Mouse (Mus musculus) spleen, adult 2 months (tissue): ENCODE measurements at regions not wholly inside any gene's neighbourhood (a gene's known extent, or its start where the extent isn't known, plus 50 kb on each side); places are given as distances from the start of the nearest gene placed in this dataset.

ENCODE experiments used
- CTCF ChIP-seq: fragments of 200-500 bp; IDR thresholded peaks from 2 replicates; pipeline ENCODE4 v1.5.1; 2011; ENCODE audit warnings: mild to moderate bottlenecking, inconsistent platforms; ENCODE audit not compliant: insufficient read depth, insufficient read length, insufficient replicate concordance; ENCODE audit errors: extremely low read depth
- POLR2A ChIP-seq: fragments of 200-500 bp; IDR thresholded peaks from 2 replicates; pipeline ENCODE4 v1.6.1; 2011; ENCODE audit warnings: low read depth, low read length, inconsistent platforms

GRCm38 (mm10) chr1:89285041-89285440 is 169.6 kb upstream of the Agap1 start:
- TF ChIP-seq POLR2A (no peak), CTCF (no peak)
